Mouse (Mus musculus) cortical plate, adult 2 months (tissue): ENCODE data around the gene Syne2.

Source experiments
- CTCF ChIP-seq: fragments of 200-500 bp; IDR thresholded peaks from 2 replicates; pipeline ENCODE4 v1.5.1; 2011; ENCODE audit warnings: mild to moderate bottlenecking, control low read depth, low read length; ENCODE audit not compliant: insufficient read depth; ENCODE audit errors: extremely low read depth
- POLR2A ChIP-seq: fragments of 200-500 bp; IDR thresholded peaks from 2 replicates; pipeline ENCODE4 v1.6.1; 2011; ENCODE audit warnings: mild to moderate bottlenecking, low read length, control low read depth; ENCODE audit not compliant: insufficient read depth; ENCODE audit errors: extremely low read depth

DNA sequence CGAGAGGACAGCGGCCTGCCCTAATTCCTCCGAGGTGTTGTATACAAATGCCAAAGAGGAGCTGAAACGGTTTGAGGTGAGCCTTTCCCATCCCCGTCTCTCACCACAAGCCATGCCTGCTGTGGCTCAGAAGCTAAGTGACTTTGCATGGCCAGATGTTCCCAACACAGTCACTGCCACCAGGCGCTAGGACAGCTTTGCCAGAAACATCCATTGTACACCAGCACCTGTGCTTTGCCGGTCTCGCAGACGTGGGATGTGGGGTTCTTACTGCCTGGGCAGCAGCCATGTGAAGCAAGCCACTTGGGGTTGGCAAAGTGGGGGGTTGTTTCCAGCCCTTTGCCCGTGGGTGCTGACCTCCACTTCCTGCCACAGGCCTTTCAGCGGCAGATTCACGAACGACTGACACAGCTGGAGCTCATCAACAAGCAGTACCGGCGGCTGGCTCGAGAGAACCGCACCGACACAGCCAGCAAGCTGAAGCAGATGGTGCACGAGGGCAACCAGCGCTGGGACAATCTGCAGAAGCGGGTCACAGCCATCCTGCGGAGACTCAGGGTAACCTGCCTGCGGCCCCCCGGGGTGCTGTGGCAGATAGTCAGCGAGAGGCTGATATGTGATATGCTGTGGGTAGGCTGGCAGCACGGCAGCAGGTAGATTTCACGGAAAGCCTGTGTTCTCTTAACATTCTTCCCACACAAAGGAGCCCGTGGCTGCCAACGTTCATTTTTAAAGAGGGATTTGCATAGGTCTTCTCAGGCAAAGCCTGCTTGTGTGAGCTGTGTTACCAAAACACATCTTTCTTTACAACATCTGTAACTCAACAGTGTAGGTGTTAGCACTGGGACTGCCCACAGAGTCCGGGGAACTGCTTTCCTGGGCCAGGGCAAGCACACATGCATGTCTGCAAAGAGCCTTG is 277.4 kb downstream of the Syne2 start:
- TF ChIP-seq CTCF, result no peak
- TF ChIP-seq POLR2A, result no peak
